Mouse (Mus musculus) heart, embryonic 14.5 days (tissue): Measurements from ENCODE around the gene Atat1. TPM values are rescaled to one million over a fixed set of nuclear protein-coding genes. Genes with fewer than 3 reads are reported as not detected.

ENCODE experiments used
- ATAC-seq: fragments of 200-750 bp; cut with Nextera tagmentation; 2 replicates; pipeline ENCODE4 v1.8.0; 2017; ENCODE audit warnings: low read depth, moderate TSS enrichment; ENCODE audit not compliant: insufficient number of reproducible peaks, insufficient read depth, low FRiP score
- H3K27ac ChIP-seq, 2 experiments: fragments of 200-500 bp in 1 of 2; fragments of 300-500 bp in 1 of 2; sonication (generic) in 1 of 2; replicated peaks in 1 of 2; 2 replicates each; pipeline ENCODE4 v1.5.1; 2012 to 2014; ENCODE audit warnings: low read depth in 2 of 2, low read length in 2 of 2, control low read depth in 1 of 2, mild to moderate bottlenecking in 1 of 2, mixed read lengths in 1 of 2; ENCODE audit not compliant: control insufficient read depth in 1 of 2, insufficient read depth in 1 of 2
- H3K27me3 ChIP-seq: fragments of 300-500 bp; sonication (generic); 2 replicates; pipeline ENCODE4 v1.6.1; 2014; ENCODE audit warnings: mild to moderate bottlenecking, low read length, control low read depth; ENCODE audit not compliant: control insufficient read depth, insufficient read depth
- H3K36me3 ChIP-seq: fragments of 300-500 bp; sonication (generic); 2 replicates; pipeline ENCODE4 v1.6.1; 2014; ENCODE audit warnings: mild to moderate bottlenecking, control low read depth, low read length, mixed read lengths; ENCODE audit not compliant: control insufficient read depth, insufficient read depth
- H3K4me1 ChIP-seq, 2 experiments: fragments of 200-500 bp in 1 of 2; fragments of 300-500 bp in 1 of 2; sonication (generic) in 1 of 2; 2 replicates each; pipeline ENCODE4 v1.6.1; 2012 to 2014; ENCODE audit warnings: low read length in 2 of 2, control low read depth in 1 of 2, mixed read lengths in 1 of 2; ENCODE audit not compliant: control insufficient read depth in 2 of 2, insufficient read depth in 2 of 2
- H3K4me2 ChIP-seq: fragments of 300-500 bp; sonication (generic); 2 replicates; pipeline ENCODE4 v1.6.1; 2014; ENCODE audit warnings: mild to moderate bottlenecking, low read length
- H3K4me3 ChIP-seq, 2 experiments: fragments of 200-500 bp in 1 of 2; fragments of 300-500 bp in 1 of 2; sonication (generic) in 1 of 2; 2 replicates each; pipeline ENCODE4 v1.5.1; 2012 to 2014; ENCODE audit warnings: low read length in 2 of 2, mild to moderate bottlenecking in 2 of 2, control low read depth in 1 of 2, low read depth in 1 of 2, moderate library complexity in 1 of 2; ENCODE audit not compliant: control insufficient read depth in 1 of 2, insufficient read depth in 1 of 2
- H3K9ac ChIP-seq: fragments of 300-500 bp; sonication (generic); 2 replicates; pipeline ENCODE4 v1.6.1; 2014; ENCODE audit warnings: mild to moderate bottlenecking, low read length
- H3K9me3 ChIP-seq: fragments of 300-500 bp; sonication (generic); 2 replicates; pipeline ENCODE4 v1.6.1; 2016; ENCODE audit warnings: low read length, control low read depth; ENCODE audit not compliant: control insufficient read depth
- WGBS: fragments of 180-500 bp; shearing (Covaris S2); extraction: QIAGEN DNeasy Blood & Tissue Kit; methylation state at CpG from one replicate; pipeline ENCODE4 v1.1.7; 2014; 5-methylcytosine and 5-hydroxymethylcytosine counted together
- polyA plus RNA-seq: library from polyadenylated mRNA; unstranded; fragments of >200 nt; fragmentation: Nextera tagmentation; extraction: Ambion mirVana; gene quantifications from 2 replicates; pipeline ENCODE4 v1.2.1, GENCODE M21; 2014

Gene Atat1
- polyA plus RNA-seq, 1 experiment from 2014 or later: 52.5 TPM

GRCm38 (mm10) chr17:35865481-35866280, 44.2 kb downstream of the Atat1 start, which contains the start of gene Ppp1r18:
Ppp1r18 (plus strand) TSS chr17:35865593.
- Histone ChIP-seq H3K4me3 (peak within 1 kb of the TSS; percentile 52 to 78), H3K27ac (peak within 1 kb of the TSS; percentile 94 to 97), H3K9ac (peak within 1 kb of the TSS; percentile 88), H3K4me2 (peak within 1 kb of the TSS; percentile 92), H3K9me3 (no peaks in the 10 kb centered on the region), H3K27me3 (no peaks in the 10 kb centered on the region), H3K4me1 (peaks cover 22 to 44% of the 10 kb centered on the region in 2 experiments), H3K36me3 (peaks cover 7% of the 10 kb centered on the region; the same call in 1 of the 2 replicates)
- under 1% methylated on average over 36 of the region's 48 CpGs for WGBS
- ATAC-seq: peak; percentile 68

GRCm38 (mm10) chr17:35864832-35865353, 45.0 kb downstream of the Atat1 start:
- Histone ChIP-seq H3K36me3 (peaks cover 7% of the 10 kb centered on the region; the same call in 1 of the 2 replicates), H3K27me3 (no peaks in the 10 kb centered on the region), H3K27ac (peak overlapping the region; percentile 94 to 97), H3K4me1 (peaks cover 17 to 38% of the 10 kb centered on the region in 2 experiments), H3K4me3 (peak overlapping the region; percentile 52 to 78), H3K4me2 (peak overlapping the region; percentile 92), H3K9me3 (no peaks in the 10 kb centered on the region), H3K9ac (peak overlapping the region; percentile 88)
- WGBS: 24% methylated on average over 10 of the region's 10 CpGs
- no peak for ATAC-seq

- ATAC-seq: peak; percentile 87
Measured at GRCm38 (mm10) chr17:35861198-35861857, 48.5 kb downstream of the Atat1 start, which contains the start of gene Nrm. Nrm (plus strand) TSS chr17:35861318.

GRCm38 (mm10) chr17:35860831-35861197, 49.1 kb downstream of the Atat1 start:
- H3K4me2 ChIP-seq: peak overlapping the region; percentile 82
- 4% methylated on average over 12 of the region's 12 CpGs for WGBS

More at GRCm38 (mm10) chr17:35861198-35861857, 48.5 kb downstream of the Atat1 start, which contains the start of gene Nrm:
- H3K27me3 ChIP-seq: no peaks in the 10 kb centered on the region
- H3K4me2 ChIP-seq: peak within 1 kb of the TSS; percentile 82
- peak within 1 kb of the TSS; percentile 84 for H3K9ac ChIP-seq
- peak within 1 kb of the TSS; percentile 85 to 90 for H3K4me3 ChIP-seq
- under 1% methylated on average over 47 of the region's 47 CpGs for WGBS
- H3K9me3 ChIP-seq: no peaks in the 10 kb centered on the region
- peaks cover 8 to 17% of the 10 kb centered on the region in 2 experiments for H3K4me1 ChIP-seq
- H3K27ac ChIP-seq: peak within 1 kb of the TSS; percentile 93 to 95
- peaks cover 30% of the 10 kb centered on the region for H3K36me3 ChIP-seq

GRCm38 (mm10) chr17:35859835-35860234, 50.0 kb downstream of the Atat1 start:
- Histone ChIP-seq H3K27me3 (no peaks in the 10 kb centered on the region), H3K4me1 (peaks cover 5 to 13% of the 10 kb centered on the region in 2 experiments), H3K9ac (no peak overlapping the region), H3K36me3 (peaks cover 41% of the 10 kb centered on the region), H3K9me3 (no peaks in the 10 kb centered on the region), H3K27ac (no peak overlapping the region), H3K4me3 (no peak overlapping the region), H3K4me2 (no peak overlapping the region)
- 35% methylated on average over 2 of the region's 2 CpGs for WGBS
- ATAC-seq: no peak

More at GRCm38 (mm10) chr17:35860831-35861197, 49.1 kb downstream of the Atat1 start:
- peak; percentile 7; the same call in 1 of the 2 replicates for ATAC-seq
- H3K4me3 ChIP-seq: peak overlapping the region; percentile 85 to 90
- no peaks in the 10 kb centered on the region for H3K27me3 ChIP-seq
- no peaks in the 10 kb centered on the region for H3K9me3 ChIP-seq
- peak overlapping the region; percentile 50 to 95 for H3K27ac ChIP-seq
- peaks cover 8 to 17% of the 10 kb centered on the region in 2 experiments for H3K4me1 ChIP-seq
- peak overlapping the region; percentile 84 for H3K9ac ChIP-seq
- H3K36me3 ChIP-seq: peaks cover 35% of the 10 kb centered on the region

GRCm38 (mm10) chr17:35859371-35859770, 50.5 kb downstream of the Atat1 start:
- Histone ChIP-seq H3K27ac (no peak overlapping the region), H3K9ac (no peak overlapping the region), H3K4me2 (no peak overlapping the region), H3K27me3 (no peaks in the 10 kb centered on the region), H3K9me3 (no peaks in the 10 kb centered on the region), H3K4me1 (peaks cover 2 to 9% of the 10 kb centered on the region in 2 experiments; a peak in 3 of 4 replicates), H3K4me3 (no peak overlapping the region), H3K36me3 (peaks cover 45% of the 10 kb centered on the region)
- WGBS: 93% methylated on average over 1 of the region's 1 CpGs
- ATAC-seq: no peak

- Histone ChIP-seq H3K9me3 (no peaks in the 10 kb centered on the region), H3K4me1 (no peaks in the 10 kb centered on the region), H3K27ac (no peak overlapping the region), H3K4me2 (no peak overlapping the region), H3K9ac (no peak overlapping the region), H3K4me3 (no peak overlapping the region), H3K27me3 (no peaks in the 10 kb centered on the region), H3K36me3 (peaks cover 95% of the 10 kb centered on the region)
- WGBS: 84% methylated on average over 3 of the region's 3 CpGs
- no peak for ATAC-seq
Measured at GRCm38 (mm10) chr17:35850974-35851373, 58.9 kb downstream of the Atat1 start.
